Mouse (Mus musculus): Measurements from ENCODE around the gene Dcaf4. TPM values are rescaled to one million over a fixed set of nuclear protein-coding genes. Genes with fewer than 3 reads are reported as not detected.

The Dcaf4 gene
- total and polyA plus RNA-seq, 2 experiments = 3.0 to 5.4 TPM

- Histone ChIP-seq H3K27me3 (ENCODE audit: control insufficient read depth, insufficient read depth, low read length) (no peaks in the 10 kb centered on the region), H3K27ac (replicated peaks; ENCODE audit: insufficient read depth, low read depth, low read length) (peak overlapping the region; percentile 29), H3K4me1 (ENCODE audit: control insufficient read depth, insufficient read depth, low read length) (0 out of 2 replicates have a peak, but pooled peaks cover 3% of the 10 kb centered on the region), H3K79me2 (ENCODE audit: control insufficient read depth, insufficient read depth, low read length) (peaks cover 4% of the 10 kb centered on the region; the same call in 1 of the 2 replicates), H3K4me3 (ENCODE audit: insufficient read depth, low read depth, low read length) (peak overlapping the region; percentile 71), H3K9ac (ENCODE audit: low read depth, low read length) (peak overlapping the region; percentile 76), H3K36me3 (ENCODE audit: control insufficient read depth, insufficient read depth, low read length) (no peaks in the 10 kb centered on the region)
- TF ChIP-seq CTCF (IDR thresholded peaks at IDR 0.05; ENCODE audit: low read depth, low read length) (no peak), POLR2A (IDR thresholded peaks at IDR 0.05; ENCODE audit: extremely low read depth, insufficient read depth, low read length) (no peak)
- under 1% methylated on average over 73 of the region's 73 CpGs for WGBS
- peak; percentile 43 for DNase-seq (ENCODE audit: extremely low read depth, low read depth, low spot score)
Measured at GRCm38 (mm10) chr12:83486671-83487461, 33.4 kb upstream of the Dcaf4 start.

- 0 out of 2 replicates have a peak, but pooled peaks have one; percentile 16 for TF ChIP-seq POLR2A (IDR thresholded peaks at IDR 0.05; ENCODE audit: extremely low read depth, insufficient read depth, low read length)
- TF ChIP-seq CTCF (IDR thresholded peaks at IDR 0.05; ENCODE audit: low read depth, low read length) = no peak
- H3K27me3 ChIP-seq (ENCODE audit: control insufficient read depth, insufficient read depth, low read length) = no peaks in the 10 kb centered on the region
- peak within 1 kb of the TSS; percentile 71 for H3K4me3 ChIP-seq (ENCODE audit: insufficient read depth, low read depth, low read length)
- peaks cover 4% of the 10 kb centered on the region; the same call in 1 of the 2 replicates for H3K79me2 ChIP-seq (ENCODE audit: control insufficient read depth, insufficient read depth, low read length)
- DNase-seq (ENCODE audit: extremely low read depth, low read depth, low spot score) = peak; percentile 95
- peak within 1 kb of the TSS; percentile 29 for H3K27ac ChIP-seq (replicated peaks; ENCODE audit: insufficient read depth, low read depth, low read length)
- H3K4me1 ChIP-seq (ENCODE audit: control insufficient read depth, insufficient read depth, low read length) = 0 out of 2 replicates have a peak, but pooled peaks cover 3% of the 10 kb centered on the region
- H3K36me3 ChIP-seq (ENCODE audit: control insufficient read depth, insufficient read depth, low read length) = no peaks in the 10 kb centered on the region
- peak within 1 kb of the TSS; percentile 76 for H3K9ac ChIP-seq (ENCODE audit: low read depth, low read length)
- WGBS = under 1% methylated on average over 31 of the region's 31 CpGs
Measured at GRCm38 (mm10) chr12:83487476-83487991, 32.7 kb upstream of the Dcaf4 start, which contains the start of gene Dpf3. TSS of gene Dpf3 (minus strand) at chr12:83487716.

GRCm38 (mm10) chr12:83488211-83488941, 31.9 kb upstream of the Dcaf4 start:
- Histone ChIP-seq H3K36me3 (ENCODE audit: control insufficient read depth, insufficient read depth, low read length) (no peaks in the 10 kb centered on the region), H3K27me3 (ENCODE audit: control insufficient read depth, insufficient read depth, low read length) (no peaks in the 10 kb centered on the region), H3K4me1 (ENCODE audit: control insufficient read depth, insufficient read depth, low read length) (0 out of 2 replicates have a peak, but pooled peaks cover 3% of the 10 kb centered on the region), H3K4me3 (ENCODE audit: insufficient read depth, low read depth, low read length) (peak overlapping the region; percentile 57), H3K9ac (ENCODE audit: low read depth, low read length) (peak overlapping the region; percentile 70), H3K27ac (replicated peaks; ENCODE audit: insufficient read depth, low read depth, low read length) (no peak overlapping the region), H3K79me2 (ENCODE audit: control insufficient read depth, insufficient read depth, low read length) (no peaks in the 10 kb centered on the region)
- DNase-seq (ENCODE audit: extremely low read depth, low read depth, low spot score) = peak; percentile 29
- TF ChIP-seq POLR2A (IDR thresholded peaks at IDR 0.05; ENCODE audit: extremely low read depth, insufficient read depth, low read length) (no peak), CTCF (IDR thresholded peaks at IDR 0.05; ENCODE audit: low read depth, low read length) (no peak)
- under 1% methylated on average over 29 of the region's 29 CpGs for WGBS

- H3K4me3 ChIP-seq (ENCODE audit: insufficient read depth, low read depth, low read length) = no peak overlapping the region
- H3K36me3 ChIP-seq (ENCODE audit: control insufficient read depth, insufficient read depth, low read length) = no peaks in the 10 kb centered on the region
- 62% methylated on average over 2 of the region's 2 CpGs for WGBS
- no peaks in the 10 kb centered on the region for H3K27me3 ChIP-seq (ENCODE audit: control insufficient read depth, insufficient read depth, low read length)
- DNase-seq (ENCODE audit: extremely low read depth, low read depth, low spot score) = no peak
- H3K4me1 ChIP-seq (ENCODE audit: control insufficient read depth, insufficient read depth, low read length) = 0 out of 2 replicates have a peak, but pooled peaks cover 3% of the 10 kb centered on the region
- no peak overlapping the region for H3K27ac ChIP-seq (replicated peaks; ENCODE audit: insufficient read depth, low read depth, low read length)
- H3K79me2 ChIP-seq (ENCODE audit: control insufficient read depth, insufficient read depth, low read length) = no peaks in the 10 kb centered on the region
- TF ChIP-seq POLR2A (IDR thresholded peaks at IDR 0.05; ENCODE audit: extremely low read depth, insufficient read depth, low read length) (no peak), CTCF (IDR thresholded peaks at IDR 0.05; ENCODE audit: low read depth, low read length) (peak; percentile 28)
- no peak overlapping the region for H3K9ac ChIP-seq (ENCODE audit: low read depth, low read length)
Measured at GRCm38 (mm10) chr12:83489748-83490147, 30.5 kb upstream of the Dcaf4 start.

- H3K27me3 ChIP-seq (ENCODE audit: control insufficient read depth, insufficient read depth, low read length) = no peaks in the 10 kb centered on the region
- no peak overlapping the region for H3K9ac ChIP-seq (ENCODE audit: low read depth, low read length)
- whole genome bisulfite sequencing = 69% methylated on average over 1 of the region's 1 CpGs
- H3K36me3 ChIP-seq (ENCODE audit: control insufficient read depth, insufficient read depth, low read length) = no peaks in the 10 kb centered on the region
- H3K79me2 ChIP-seq (ENCODE audit: control insufficient read depth, insufficient read depth, low read length) = no peaks in the 10 kb centered on the region
- no peaks in the 10 kb centered on the region for H3K4me1 ChIP-seq (ENCODE audit: control insufficient read depth, insufficient read depth, low read length)
- TF ChIP-seq CTCF (IDR thresholded peaks at IDR 0.05; ENCODE audit: low read depth, low read length) (peak; percentile 49; the same call in 1 of the 2 replicates), POLR2A (IDR thresholded peaks at IDR 0.05; ENCODE audit: extremely low read depth, insufficient read depth, low read length) (no peak)
- no peak overlapping the region for H3K27ac ChIP-seq (replicated peaks; ENCODE audit: insufficient read depth, low read depth, low read length)
- no peak overlapping the region for H3K4me3 ChIP-seq (ENCODE audit: insufficient read depth, low read depth, low read length)
- DNase-seq (ENCODE audit: extremely low read depth, low read depth, low spot score) = peak; percentile 17
Measured at GRCm38 (mm10) chr12:83491609-83492008, 28.7 kb upstream of the Dcaf4 start.

All from liver, adult 2 months (tissue).